Mouse (Mus musculus) heart, postnatal 0 days (tissue): Measurements from ENCODE around the gene Wipf2.

Experiments
- CTCF ChIP-seq: IDR thresholded peaks from 2 replicates; pipeline ENCODE4 v1.5.1; 2016; ENCODE audit warnings: antibody characterized with exemption, control low read depth, low read depth
- EP300 ChIP-seq: IDR thresholded peaks from 2 replicates; pipeline ENCODE4 v1.6.1; 2016; ENCODE audit warnings: antibody characterized with exemption, low read depth

DNA sequence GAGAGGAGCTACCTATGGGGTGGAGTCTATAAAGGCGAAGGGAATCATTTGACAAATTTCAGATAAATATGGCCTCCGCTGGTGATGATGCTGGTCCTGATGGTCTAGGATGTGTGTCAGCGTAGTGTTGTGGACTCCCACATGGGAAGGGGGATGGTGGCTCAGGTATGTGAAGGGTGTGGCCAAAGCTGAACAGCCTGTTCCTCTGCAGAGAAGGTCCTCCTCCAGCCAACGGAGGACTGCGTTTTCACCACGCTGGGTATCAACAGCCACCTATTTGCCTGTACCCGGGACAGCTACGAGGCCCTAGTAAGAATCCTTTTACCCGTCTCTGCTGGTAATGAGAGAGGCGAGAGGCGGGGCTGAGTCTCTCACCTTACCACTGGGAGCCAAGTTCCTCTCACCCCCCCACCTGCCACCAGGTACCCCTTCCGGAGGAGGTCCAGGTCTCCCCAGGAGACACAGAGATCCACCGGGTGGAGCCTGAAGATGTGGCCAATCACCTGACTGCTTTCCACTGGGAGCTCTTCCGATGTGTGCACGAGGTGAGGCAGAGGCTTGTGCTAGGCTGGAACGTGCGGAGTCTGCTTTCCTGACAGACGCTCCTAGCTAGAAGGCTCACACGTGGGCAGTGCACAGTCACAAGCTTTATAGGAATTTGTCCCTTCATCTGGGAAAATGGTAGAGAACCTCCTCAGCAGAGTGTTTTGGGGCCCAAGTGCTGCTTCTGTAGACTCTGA lies 16.4 kb upstream of the Wipf2 start:
- TF ChIP-seq CTCF (no peak), EP300 (no peak)
